Mouse (Mus musculus) embryonic facial prominence, embryonic 11.5 days (tissue): Measurements from ENCODE around the gene Mpi. TPM values are rescaled to one million over a fixed set of nuclear protein-coding genes. Genes with fewer than 3 reads are reported as not detected.

ENCODE experiments used
- ATAC-seq: fragments of 200-750 bp; cut with Nextera tagmentation; replicated peaks from 2 replicates; pipeline ENCODE4 v1.8.0; 2017; ENCODE audit warnings: low read depth; ENCODE audit not compliant: insufficient number of reproducible peaks, low FRiP score, low TSS enrichment
- DNase-seq: peaks from one replicate; pipeline ENCODE4 v3.0.0-alpha.2; 2015; ENCODE audit warnings: low spot score
- H3K27ac ChIP-seq: fragments of 300-500 bp; sonication (generic); replicated peaks from 2 replicates; pipeline ENCODE4 v1.5.1; 2014; ENCODE audit warnings: mild to moderate bottlenecking, low read depth, low read length, control low read depth
- H3K27me3 ChIP-seq: fragments of 300-500 bp; sonication (generic); 2 replicates; pipeline ENCODE4 v1.6.1; 2014; ENCODE audit warnings: mild to moderate bottlenecking, low read length, moderate library complexity, mixed read lengths; ENCODE audit not compliant: control insufficient read depth, insufficient read depth
- H3K36me3 ChIP-seq: fragments of 300-500 bp; sonication (generic); replicated peaks from 2 replicates; pipeline ENCODE4 v1.6.1; 2014; ENCODE audit warnings: low read depth, mild to moderate bottlenecking, low read length, moderate library complexity, mixed read lengths; ENCODE audit not compliant: control insufficient read depth, insufficient read depth
- H3K4me1 ChIP-seq: fragments of 300-500 bp; sonication (generic); 2 replicates; pipeline ENCODE4 v1.6.1; 2014; ENCODE audit warnings: low read length, mixed read lengths; ENCODE audit not compliant: control insufficient read depth, insufficient read depth
- H3K4me2 ChIP-seq: fragments of 300-500 bp; sonication (generic); 2 replicates; pipeline ENCODE4 v1.6.1; 2014; ENCODE audit warnings: low read depth, mild to moderate bottlenecking, control low read depth, low read length, moderate library complexity
- H3K4me3 ChIP-seq: fragments of 300-500 bp; sonication (generic); 2 replicates; pipeline ENCODE4 v1.5.1; 2014; ENCODE audit warnings: low read depth, low read length, control low read depth
- H3K9ac ChIP-seq: fragments of 300-500 bp; sonication (generic); replicated peaks from 2 replicates; pipeline ENCODE4 v1.6.1; 2014; ENCODE audit warnings: mild to moderate bottlenecking, control low read depth, low read length
- H3K9me3 ChIP-seq: fragments of 300-500 bp; sonication (generic); replicated peaks from 2 replicates; pipeline ENCODE4 v1.6.1; 2016; ENCODE audit warnings: mild to moderate bottlenecking, low read length, inconsistent platforms, mixed read lengths; ENCODE audit not compliant: control insufficient read depth
- WGBS: fragments of 180-500 bp; shearing (Covaris S2); extraction: QIAGEN DNeasy Blood & Tissue Kit; methylation state at CpG from one replicate; pipeline ENCODE4 v1.1.7; 2014; 5-methylcytosine and 5-hydroxymethylcytosine counted together
- polyA plus RNA-seq: library from polyadenylated mRNA; unstranded; fragments of >200 nt; fragmentation: Nextera tagmentation; extraction: Ambion mirVana; gene quantifications from 2 replicates; pipeline ENCODE4 v1.2.1, GENCODE M21; 2014

Mpi gene
- polyA plus RNA-seq, 1 experiment from 2014 or later: 41.5 TPM

GRCm38 (mm10) chr9:57594174-57594509, 41.6 kb upstream of the Mpi start:
- H3K4me1 ChIP-seq: no peaks in the 10 kb centered on the region; the same call in 1 of the 2 replicates
- no peak overlapping the region for H3K9ac ChIP-seq
- H3K27me3 ChIP-seq: no peaks in the 10 kb centered on the region
- H3K9me3 ChIP-seq: no peaks in the 10 kb centered on the region
- no peak overlapping the region for H3K27ac ChIP-seq
- H3K4me2 ChIP-seq: no peak overlapping the region
- DNase-seq (no peak), ATAC-seq (no peak)
- 74% methylated on average over 9 of the region's 9 CpGs for WGBS
- H3K4me3 ChIP-seq: no peak overlapping the region
- H3K36me3 ChIP-seq: no peaks in the 10 kb centered on the region

DNA sequence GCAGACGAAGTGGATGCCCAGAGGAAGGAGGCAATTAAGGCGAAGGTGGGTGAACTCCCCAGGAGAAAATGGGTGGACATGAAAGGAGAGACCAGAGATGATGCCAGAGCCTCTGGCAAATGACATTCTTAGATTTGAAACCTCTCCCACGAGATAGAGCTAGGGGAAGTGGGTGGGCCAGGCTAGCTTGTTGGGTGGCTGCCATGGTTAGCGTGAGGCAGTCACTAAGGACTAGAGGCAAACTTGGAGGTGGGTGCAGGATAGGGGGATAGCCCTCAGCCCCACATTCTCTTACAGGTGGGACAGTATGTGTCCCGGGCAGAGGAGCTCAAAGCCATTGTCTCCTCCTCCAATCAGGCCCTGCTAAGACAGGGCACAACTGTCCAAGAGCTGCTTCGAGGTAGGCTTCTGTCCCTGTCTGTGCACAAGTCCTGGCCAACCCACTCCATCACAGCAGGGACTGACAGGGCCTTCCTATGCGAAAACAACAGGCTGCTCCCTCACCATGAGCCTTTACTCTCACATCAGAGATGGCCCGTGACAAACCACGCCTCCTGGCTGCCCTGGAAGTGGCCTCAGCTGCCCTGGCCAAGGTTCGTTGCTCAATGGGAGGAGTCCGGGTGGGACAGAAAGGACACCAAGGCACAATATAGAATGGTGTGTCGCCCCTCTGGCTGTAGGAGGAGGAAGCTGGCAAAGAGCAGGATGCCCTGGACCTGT, 41.1 kb upstream of the Mpi start:
- no peak for DNase-seq
- H3K4me1 ChIP-seq: no peaks in the 10 kb centered on the region
- ATAC-seq: no peak

GRCm38 (mm10) chr9:57590726-57591125, 38.2 kb upstream of the Mpi start:
- Histone ChIP-seq H3K27ac (no peak overlapping the region), H3K9me3 (no peaks in the 10 kb centered on the region), H3K4me2 (no peak overlapping the region; the same call in 1 of the 2 replicates), H3K4me3 (no peak overlapping the region), H3K4me1 (no peaks in the 10 kb centered on the region), H3K27me3 (no peaks in the 10 kb centered on the region), H3K36me3 (no peaks in the 10 kb centered on the region), H3K9ac (no peak overlapping the region; the same call in 1 of the 2 replicates)
- WGBS: 40% methylated on average over 5 of the region's 5 CpGs
- ATAC-seq (no peak), DNase-seq (peak; percentile 11)

More for the DNA sequence above, 41.1 kb upstream of the Mpi start:
- Histone ChIP-seq H3K36me3 (no peaks in the 10 kb centered on the region), H3K9me3 (no peaks in the 10 kb centered on the region), H3K27ac (no peak overlapping the region), H3K27me3 (no peaks in the 10 kb centered on the region), H3K9ac (no peak overlapping the region), H3K4me3 (no peak overlapping the region), H3K4me2 (no peak overlapping the region)
- 45% methylated on average over 12 of the region's 12 CpGs for WGBS

- H3K27me3 ChIP-seq: no peaks in the 10 kb centered on the region
- no peaks in the 10 kb centered on the region for H3K9me3 ChIP-seq
- peak within 1 kb of the TSS; percentile 70 for H3K4me3 ChIP-seq
- ATAC-seq: peak; percentile 71
- peak within 1 kb of the TSS; percentile 72 for H3K9ac ChIP-seq
- peak within 1 kb of the TSS; percentile 65; the same call in 1 of the 2 replicates for H3K27ac ChIP-seq
- H3K4me2 ChIP-seq: peak within 1 kb of the TSS; percentile 89
- WGBS: under 1% methylated on average over 58 of the region's 58 CpGs
- DNase-seq: peak; percentile 75
- no peaks in the 10 kb centered on the region for H3K4me1 ChIP-seq
- H3K36me3 ChIP-seq: no peaks in the 10 kb centered on the region
These were observed 36.9 kb upstream of the Mpi start, which contains the start of gene Ulk3 for GRCm38 (mm10) chr9:57589224-57590126. Gene Ulk3, plus strand, starts transcription at chr9:57589452.

GRCm38 (mm10) chr9:57584991-57585390, 32.4 kb upstream of the Mpi start:
- no peak overlapping the region for H3K9ac ChIP-seq
- 84% methylated on average over 3 of the region's 3 CpGs for WGBS
- H3K36me3 ChIP-seq: no peaks in the 10 kb centered on the region; the same call in 1 of the 2 replicates
- no peak overlapping the region for H3K4me3 ChIP-seq
- H3K27ac ChIP-seq: no peak overlapping the region
- no peak overlapping the region for H3K4me2 ChIP-seq
- no peaks in the 10 kb centered on the region for H3K27me3 ChIP-seq
- no peaks in the 10 kb centered on the region for H3K4me1 ChIP-seq
- ATAC-seq (no peak), DNase-seq (no peak)
- no peaks in the 10 kb centered on the region for H3K9me3 ChIP-seq

DNA sequence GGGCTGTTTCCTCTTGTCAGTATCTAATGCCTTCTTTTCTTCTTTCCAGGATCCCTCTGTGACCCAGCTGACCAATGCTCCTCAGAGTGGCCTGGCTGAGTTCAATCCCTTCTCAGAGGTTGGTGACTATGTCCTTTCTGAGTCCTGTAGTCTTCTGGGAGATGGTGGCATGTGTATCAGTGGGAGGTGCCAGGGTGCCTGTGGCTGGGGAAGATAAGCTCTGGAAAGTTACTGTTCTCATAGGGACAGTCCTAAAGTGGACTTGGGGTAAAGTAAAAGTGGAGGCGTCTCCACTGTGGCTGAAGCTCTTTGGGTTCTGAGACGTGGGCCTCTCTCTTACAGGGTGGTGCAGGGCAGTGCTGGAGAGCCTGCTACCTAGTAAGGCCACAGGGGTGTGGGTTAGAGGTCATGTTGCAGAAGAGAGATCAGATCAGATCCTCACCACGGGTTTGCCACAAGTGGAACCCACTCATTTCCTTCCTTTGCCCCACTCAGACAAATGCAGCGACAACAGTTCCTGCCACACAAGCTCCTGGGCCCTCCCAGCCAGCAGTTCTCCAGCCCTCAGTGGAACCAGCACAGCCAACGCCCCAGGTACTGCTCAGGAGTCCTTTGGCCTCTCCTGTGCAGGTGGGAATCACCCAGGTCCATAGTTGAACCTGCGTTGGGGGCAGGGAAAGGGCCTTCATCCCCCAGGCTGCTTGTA, 24.7 kb upstream of the Mpi start:
- Histone ChIP-seq H3K36me3 (no peaks in the 10 kb centered on the region; the same call in 1 of the 2 replicates), H3K27me3 (no peaks in the 10 kb centered on the region), H3K27ac (no peak overlapping the region), H3K4me3 (no peak overlapping the region), H3K9me3 (no peaks in the 10 kb centered on the region), H3K4me1 (no peaks in the 10 kb centered on the region), H3K4me2 (no peak overlapping the region), H3K9ac (no peak overlapping the region)
- ATAC-seq (no peak), DNase-seq (no peak)
- 78% methylated on average over 6 of the region's 6 CpGs for WGBS

- ATAC-seq (no peak), DNase-seq (no peak)
- no peaks in the 10 kb centered on the region for H3K9me3 ChIP-seq
- no peak overlapping the region for H3K4me3 ChIP-seq
- no peaks in the 10 kb centered on the region for H3K27me3 ChIP-seq
- H3K4me1 ChIP-seq: no peaks in the 10 kb centered on the region
- WGBS: 80% methylated on average over 3 of the region's 3 CpGs
- no peaks in the 10 kb centered on the region; the same call in 1 of the 2 replicates for H3K36me3 ChIP-seq
- no peak overlapping the region for H3K4me2 ChIP-seq
- H3K27ac ChIP-seq: no peak overlapping the region
- no peak overlapping the region for H3K9ac ChIP-seq
These were observed 23.0 kb upstream of the Mpi start for GRCm38 (mm10) chr9:57575577-57575976.
